Mouse (Mus musculus): ENCODE measurements around the gene Ankrd11. TPM values are rescaled to one million over a fixed set of nuclear protein-coding genes. Genes with fewer than 3 reads are reported as not detected.
"Not testable (repeated sequence)": the region's sequence is repeated elsewhere in the genome, so short reads cannot be mapped to it uniquely, and the experiment has no call there.

Ankrd11 gene
- polyA plus RNA-seq, 1 experiment: 41.9 TPM

GRCm38 (mm10) chr8:123046706-123047105 is 4.6 kb upstream of the Ankrd11 start:
- Histone ChIP-seq H3K36me3 (ENCODE audit: control insufficient read depth, insufficient read depth, low read length) (0 out of 2 replicates have a peak, but pooled peaks cover 1% of the 10 kb centered on the region), H3K4me1 (ENCODE audit: control insufficient read depth, insufficient read depth, low read length) (peaks cover 3% of the 10 kb centered on the region; the same call in 1 of the 2 replicates), H3K27me3 (ENCODE audit: control insufficient read depth, insufficient read depth, low read length) (no peaks in the 10 kb centered on the region), H3K4me3 (ENCODE audit: control insufficient read depth, low read depth, low read length) (no peak overlapping the region), H3K27ac (ENCODE audit: control insufficient read depth, insufficient read depth, low read depth, low read length) (no peak overlapping the region)
- TF ChIP-seq POLR2A (IDR thresholded peaks at IDR 0.05; ENCODE audit: control insufficient read depth, low read depth, low read length) (no peak), CTCF (IDR thresholded peaks at IDR 0.05; ENCODE audit: control insufficient read depth, insufficient read depth, insufficient replicate concordance, low read depth, low read length) (no peak)

GRCm38 (mm10) chr8:123044743-123045425 is 2.8 kb upstream of the Ankrd11 start:
- H3K4me3 ChIP-seq (ENCODE audit: control insufficient read depth, low read depth, low read length); H3K4me1 ChIP-seq (ENCODE audit: control insufficient read depth, insufficient read depth, low read length); H3K27ac ChIP-seq (ENCODE audit: control insufficient read depth, insufficient read depth, low read depth, low read length); H3K27me3 ChIP-seq (ENCODE audit: control insufficient read depth, insufficient read depth, low read length); H3K36me3 ChIP-seq (ENCODE audit: control insufficient read depth, insufficient read depth, low read length): not testable (repeated sequence)

- Histone ChIP-seq H3K4me3 (ENCODE audit: control insufficient read depth, low read depth, low read length) (no peak overlapping the region), H3K36me3 (ENCODE audit: control insufficient read depth, insufficient read depth, low read length) (0 out of 2 replicates have a peak, but pooled peaks cover 1% of the 10 kb centered on the region), H3K27me3 (ENCODE audit: control insufficient read depth, insufficient read depth, low read length) (no peaks in the 10 kb centered on the region), H3K27ac (ENCODE audit: control insufficient read depth, insufficient read depth, low read depth, low read length) (no peak overlapping the region), H3K4me1 (ENCODE audit: control insufficient read depth, insufficient read depth, low read length) (peaks cover 9% of the 10 kb centered on the region)
- TF ChIP-seq CTCF (IDR thresholded peaks at IDR 0.05; ENCODE audit: control insufficient read depth, insufficient read depth, insufficient replicate concordance, low read depth, low read length) (no peak), POLR2A (IDR thresholded peaks at IDR 0.05; ENCODE audit: control insufficient read depth, low read depth, low read length) (no peak)
Measured at GRCm38 (mm10) chr8:123043941-123044340, 1.9 kb upstream of the Ankrd11 start.

- Histone ChIP-seq H3K27ac (ENCODE audit: control insufficient read depth, insufficient read depth, low read depth, low read length) (peak overlapping the region; percentile 95), H3K4me1 (ENCODE audit: control insufficient read depth, insufficient read depth, low read length) (peaks cover 9% of the 10 kb centered on the region), H3K4me3 (ENCODE audit: control insufficient read depth, low read depth, low read length) (peak overlapping the region; percentile 98), H3K27me3 (ENCODE audit: control insufficient read depth, insufficient read depth, low read length) (no peaks in the 10 kb centered on the region), H3K36me3 (ENCODE audit: control insufficient read depth, insufficient read depth, low read length) (0 out of 2 replicates have a peak, but pooled peaks cover 1% of the 10 kb centered on the region)
- TF ChIP-seq CTCF (IDR thresholded peaks at IDR 0.05; ENCODE audit: control insufficient read depth, insufficient read depth, insufficient replicate concordance, low read depth, low read length) (no peak), POLR2A (IDR thresholded peaks at IDR 0.05; ENCODE audit: control insufficient read depth, low read depth, low read length) (no peak)
Measured at GRCm38 (mm10) chr8:123042974-123043625, 1.0 kb upstream of the Ankrd11 start.

GRCm38 (mm10) chr8:123041774-123042105 is 337 bp downstream of the Ankrd11 start:
- Histone ChIP-seq H3K4me3 (ENCODE audit: control insufficient read depth, low read depth, low read length) (peak overlapping the region; percentile 98), H3K4me1 (ENCODE audit: control insufficient read depth, insufficient read depth, low read length) (peaks cover 14% of the 10 kb centered on the region), H3K27me3 (ENCODE audit: control insufficient read depth, insufficient read depth, low read length) (no peaks in the 10 kb centered on the region), H3K27ac (ENCODE audit: control insufficient read depth, insufficient read depth, low read depth, low read length) (peak overlapping the region; percentile 93), H3K36me3 (ENCODE audit: control insufficient read depth, insufficient read depth, low read length) (0 out of 2 replicates have a peak, but pooled peaks cover 1% of the 10 kb centered on the region)
- no peak for TF ChIP-seq POLR2A (IDR thresholded peaks at IDR 0.05; ENCODE audit: control insufficient read depth, low read depth, low read length)
- no peak for TF ChIP-seq CTCF (IDR thresholded peaks at IDR 0.05; ENCODE audit: control insufficient read depth, insufficient read depth, insufficient replicate concordance, low read depth, low read length)

GRCm38 (mm10) chr8:123041008-123041773 is 886 bp downstream of the Ankrd11 start:
- Histone ChIP-seq H3K36me3 (ENCODE audit: control insufficient read depth, insufficient read depth, low read length) (0 out of 2 replicates have a peak, but pooled peaks cover 1% of the 10 kb centered on the region), H3K4me1 (ENCODE audit: control insufficient read depth, insufficient read depth, low read length) (peaks cover 14% of the 10 kb centered on the region), H3K4me3 (ENCODE audit: control insufficient read depth, low read depth, low read length) (peak overlapping the region; percentile 98), H3K27me3 (ENCODE audit: control insufficient read depth, insufficient read depth, low read length) (no peaks in the 10 kb centered on the region), H3K27ac (ENCODE audit: control insufficient read depth, insufficient read depth, low read depth, low read length) (peak overlapping the region; percentile 93)
- no peak for TF ChIP-seq CTCF (IDR thresholded peaks at IDR 0.05; ENCODE audit: control insufficient read depth, insufficient read depth, insufficient replicate concordance, low read depth, low read length)
- no peak; the same call in 1 of the 2 replicates for TF ChIP-seq POLR2A (IDR thresholded peaks at IDR 0.05; ENCODE audit: control insufficient read depth, low read depth, low read length)

GRCm38 (mm10) chr8:123040110-123040650 is 1.9 kb downstream of the Ankrd11 start:
- TF ChIP-seq POLR2A (IDR thresholded peaks at IDR 0.05; ENCODE audit: control insufficient read depth, low read depth, low read length) (no peak), CTCF (IDR thresholded peaks at IDR 0.05; ENCODE audit: control insufficient read depth, insufficient read depth, insufficient replicate concordance, low read depth, low read length) (no peak)
- H3K36me3 ChIP-seq (ENCODE audit: control insufficient read depth, insufficient read depth, low read length): 0 out of 2 replicates have a peak, but pooled peaks cover 1% of the 10 kb centered on the region
- H3K4me3 ChIP-seq (ENCODE audit: control insufficient read depth, low read depth, low read length): no peak overlapping the region
- peaks cover 14% of the 10 kb centered on the region for H3K4me1 ChIP-seq (ENCODE audit: control insufficient read depth, insufficient read depth, low read length)
- H3K27ac ChIP-seq (ENCODE audit: control insufficient read depth, insufficient read depth, low read depth, low read length): no peak overlapping the region
- no peaks in the 10 kb centered on the region for H3K27me3 ChIP-seq (ENCODE audit: control insufficient read depth, insufficient read depth, low read length)
